Mouse (Mus musculus): ENCODE data around the gene Prkar1a. TPM values are rescaled to one million over a fixed set of nuclear protein-coding genes. Genes with fewer than 3 reads are reported as not detected.
"Not testable (repeated sequence)": the region's sequence is repeated elsewhere in the genome, so short reads cannot be mapped to it uniquely, and the experiment has no call there.

The Prkar1a gene
- total RNA-seq, 2 experiments from 2014 or later: 115 TPM

GRCm38 (mm10) chr11:109634928-109635327 lies 14.3 kb upstream of the Prkar1a start:
- intact Hi-C loops (cut with DNase I): no loop called here
- DNase-seq: no peak

DNA sequence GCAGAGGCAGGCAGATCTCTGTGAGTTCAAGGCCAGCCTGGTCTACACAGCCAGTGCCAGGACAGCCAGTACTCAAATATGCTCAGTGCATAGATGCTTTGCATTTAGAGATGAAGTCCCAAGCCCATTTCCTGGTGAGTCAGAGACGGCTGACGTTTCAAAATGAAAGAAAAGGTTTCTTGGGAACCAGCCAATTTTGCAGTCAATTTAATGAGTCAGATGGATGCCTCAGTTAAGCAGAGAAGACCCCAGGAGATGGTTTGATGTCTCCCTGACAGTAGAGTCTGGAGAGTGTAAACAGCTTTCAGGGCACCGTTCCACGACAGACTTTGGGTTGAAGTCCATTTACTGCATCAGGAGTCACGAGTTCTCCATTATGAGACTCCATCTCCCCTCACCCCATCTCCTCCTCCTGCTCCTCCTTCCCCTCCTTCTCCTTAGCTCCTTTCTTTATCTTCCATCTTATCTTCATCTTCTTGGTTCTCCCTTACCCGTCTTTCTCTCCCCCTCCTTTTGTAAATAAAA lies 13.3 kb upstream of the Prkar1a start:
- intact Hi-C loops (cut with DNase I): no loop called here
- no peak for DNase-seq

- intact Hi-C loops (cut with DNase I): no loop called here
- DNase-seq: no peak
These were observed 7.5 kb upstream of the Prkar1a start for GRCm38 (mm10) chr11:109641498-109642222.

DNA sequence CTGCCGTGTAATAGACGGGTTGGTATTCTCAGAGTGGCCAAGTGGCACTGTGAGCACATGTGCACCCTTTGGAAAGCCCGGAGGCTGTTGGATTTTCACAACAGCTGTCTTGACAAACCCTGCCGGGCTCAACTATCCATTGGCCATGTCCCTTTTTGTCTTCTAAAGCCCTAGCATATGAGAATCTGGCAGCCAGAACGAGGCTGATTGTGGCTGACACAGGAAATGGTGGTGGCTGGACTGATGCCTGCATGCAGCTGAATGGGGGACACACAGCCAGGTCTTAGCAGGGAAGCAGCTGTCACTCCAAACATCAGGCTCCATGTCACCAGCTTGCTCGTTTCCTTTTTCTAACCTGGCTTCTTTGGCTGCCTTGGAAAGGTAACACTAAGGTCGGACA lies 695 bp upstream of the Prkar1a start:
- intact Hi-C loops (cut with DNase I): no loop called here
- no peak for DNase-seq

DNA sequence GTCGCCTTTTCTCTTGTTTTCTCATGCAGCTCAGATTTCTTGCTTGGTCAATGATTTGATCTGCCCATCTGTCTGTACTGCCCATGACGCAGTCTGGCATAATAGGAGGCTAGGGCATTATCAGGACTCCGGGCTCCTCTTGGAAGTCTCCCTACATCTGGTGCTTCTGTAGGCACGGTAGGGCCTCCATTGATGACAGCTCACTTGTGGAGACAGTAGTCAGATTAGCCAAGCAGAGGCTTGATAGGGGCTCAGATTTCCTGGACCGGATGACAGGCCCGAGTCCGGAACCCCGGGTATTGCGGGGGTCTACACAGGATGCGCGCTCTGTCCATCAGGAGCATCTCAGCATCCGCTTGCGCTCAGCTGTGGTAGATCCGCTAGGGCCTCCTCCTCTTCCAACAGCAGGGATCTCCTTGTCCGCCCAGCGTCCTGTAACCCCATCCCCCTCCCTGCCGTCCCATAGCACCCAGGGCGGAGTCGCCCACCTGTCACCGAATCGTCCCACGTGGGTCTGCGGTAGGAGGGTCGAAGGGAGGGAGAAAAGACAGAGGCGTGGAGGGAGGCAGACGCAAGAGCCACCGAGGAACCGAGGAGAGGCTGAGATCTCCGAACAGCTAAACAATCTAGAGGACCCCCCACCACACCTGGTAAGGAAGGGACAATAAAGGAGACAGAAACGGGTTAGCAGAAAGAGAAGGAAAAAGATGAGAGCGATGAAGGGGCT lies 933 bp downstream of the Prkar1a start:
- peak; percentile 62 to 64 for DNase-seq
- intact Hi-C loops (cut with DNase I): no loop called here

DNA sequence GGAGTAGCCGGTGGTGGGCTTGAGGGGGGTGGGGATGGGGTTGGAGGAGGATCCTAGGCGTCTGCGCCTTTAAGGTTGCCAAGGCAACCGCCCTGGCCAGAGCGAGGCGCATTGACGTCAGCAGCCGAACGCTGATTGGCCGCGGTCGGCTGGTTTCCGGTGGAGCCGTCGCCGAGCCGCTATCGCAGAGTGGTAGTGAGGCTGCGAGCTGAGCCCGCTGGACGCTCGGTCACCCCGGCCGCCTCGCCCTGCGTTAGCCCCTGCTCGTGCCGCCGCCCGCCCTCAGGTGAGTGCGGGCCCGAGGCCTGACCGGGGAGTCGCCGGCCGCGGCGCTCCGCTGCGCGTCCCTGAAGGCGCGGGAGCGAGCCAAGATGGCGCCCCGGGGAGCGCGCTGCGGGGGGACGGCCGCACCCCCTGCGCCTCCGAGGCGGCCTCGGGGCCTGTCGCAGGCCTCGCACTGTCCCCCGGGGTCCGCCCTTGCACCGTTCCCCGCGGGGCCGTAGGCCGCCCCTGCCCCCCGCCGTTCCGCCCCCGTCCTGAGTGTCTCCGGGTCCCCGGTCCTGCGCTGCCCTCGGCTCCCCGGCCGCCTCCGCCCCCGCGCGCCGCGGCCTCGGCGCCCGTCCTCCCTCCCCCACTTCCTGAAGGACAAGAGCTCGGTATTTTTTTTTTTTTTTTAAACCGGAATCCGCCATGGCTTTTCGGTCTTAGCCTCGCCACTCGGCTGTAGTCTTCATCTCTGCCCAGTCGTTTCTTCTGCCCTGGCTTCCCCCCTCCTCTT lies 1.8 kb downstream of the Prkar1a start:
- peak; percentile 85 to 88 for DNase-seq
- intact Hi-C loops (cut with DNase I): no loop called here

- intact Hi-C loops (cut with DNase I): no loop called here
- DNase-seq: no peak
These were observed 2.4 kb downstream of the Prkar1a start for GRCm38 (mm10) chr11:109651566-109652024.

- DNase-seq: no peak
- intact Hi-C loops (cut with DNase I): no loop called here
These were observed 3.3 kb downstream of the Prkar1a start for GRCm38 (mm10) chr11:109652505-109652904.

- no peak for DNase-seq
- intact Hi-C loops (cut with DNase I): no loop called here
These were observed 4.0 kb downstream of the Prkar1a start for GRCm38 (mm10) chr11:109653201-109653600.

DNA sequence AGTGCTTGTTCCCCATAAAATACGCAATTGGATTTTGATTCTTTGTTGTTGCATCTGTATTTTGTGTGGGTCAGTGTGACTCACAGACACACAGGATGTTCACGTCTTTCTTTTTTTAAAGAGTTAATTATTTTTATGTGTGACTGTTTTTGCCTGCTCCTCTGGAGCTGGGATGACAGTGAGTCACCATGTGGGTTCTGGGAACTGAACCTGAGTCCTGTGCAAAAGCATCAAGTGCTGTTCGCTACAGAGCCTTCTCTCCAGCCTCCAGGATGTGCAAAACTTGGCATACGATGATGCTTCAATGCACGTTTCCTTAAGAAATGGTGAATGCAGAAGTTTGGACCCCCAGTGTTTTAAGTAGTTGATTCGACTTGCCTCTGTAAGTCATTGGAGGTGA lies 5.4 kb downstream of the Prkar1a start:
- DNase-seq: no peak
- intact Hi-C loops (cut with DNase I): no loop called here

GRCm38 (mm10) chr11:109656232-109656631 lies 7.0 kb downstream of the Prkar1a start:
- intact Hi-C loops (cut with DNase I): no loop called here
- DNase-seq: no peak

- DNase-seq: not testable (repeated sequence)
- intact Hi-C loops (cut with DNase I): loop anchor here (10.0 kb wide), 1 partner anchor 614 kb away; no protein-coding TSS in a partner anchor
These were observed 11.3 kb downstream of the Prkar1a start for GRCm38 (mm10) chr11:109660526-109660925.

DNA sequence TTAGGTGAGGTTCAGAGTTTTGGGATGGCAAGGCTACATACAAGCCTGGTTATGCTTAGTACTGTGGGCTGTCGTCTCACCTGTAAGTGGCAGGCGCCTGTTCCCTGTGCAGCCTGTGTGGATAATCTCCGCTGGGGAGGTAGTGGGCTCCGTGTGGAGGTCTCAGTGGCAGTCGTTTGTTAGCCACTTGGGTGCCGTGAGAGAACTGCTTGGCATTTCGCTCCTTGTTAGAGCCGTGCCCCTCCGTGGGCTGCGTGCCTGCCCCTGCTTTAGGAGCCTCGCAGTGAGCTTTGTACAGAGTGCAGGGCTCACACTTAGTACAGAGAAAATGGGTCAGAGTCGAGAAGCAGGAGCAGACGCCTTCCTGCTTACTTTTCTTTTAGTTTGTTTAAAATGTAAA lies 15.1 kb downstream of the Prkar1a start:
- no peak for DNase-seq
- intact Hi-C loops (cut with DNase I): loop anchor here (10.0 kb wide), 1 partner anchor 611 kb away; no protein-coding TSS in a partner anchor

GRCm38 (mm10) chr11:109665424-109665823 lies 16.2 kb downstream of the Prkar1a start:
- intact Hi-C loops (cut with DNase I): loop anchor here (10.0 kb wide), 1 partner anchor 609 kb away; no protein-coding TSS in a partner anchor
- DNase-seq: no peak

GRCm38 (mm10) chr11:109666411-109666810 lies 17.2 kb downstream of the Prkar1a start:
- intact Hi-C loops (cut with DNase I): loop anchor here (10.0 kb wide), 1 partner anchor 608 kb away; no protein-coding TSS in a partner anchor
- DNase-seq: no peak

GRCm38 (mm10) chr11:109667371-109667770 lies 18.2 kb downstream of the Prkar1a start:
- no peak for DNase-seq
- intact Hi-C loops (cut with DNase I): loop anchor here (10.0 kb wide), 1 partner anchor 607 kb away; no protein-coding TSS in a partner anchor

DNA sequence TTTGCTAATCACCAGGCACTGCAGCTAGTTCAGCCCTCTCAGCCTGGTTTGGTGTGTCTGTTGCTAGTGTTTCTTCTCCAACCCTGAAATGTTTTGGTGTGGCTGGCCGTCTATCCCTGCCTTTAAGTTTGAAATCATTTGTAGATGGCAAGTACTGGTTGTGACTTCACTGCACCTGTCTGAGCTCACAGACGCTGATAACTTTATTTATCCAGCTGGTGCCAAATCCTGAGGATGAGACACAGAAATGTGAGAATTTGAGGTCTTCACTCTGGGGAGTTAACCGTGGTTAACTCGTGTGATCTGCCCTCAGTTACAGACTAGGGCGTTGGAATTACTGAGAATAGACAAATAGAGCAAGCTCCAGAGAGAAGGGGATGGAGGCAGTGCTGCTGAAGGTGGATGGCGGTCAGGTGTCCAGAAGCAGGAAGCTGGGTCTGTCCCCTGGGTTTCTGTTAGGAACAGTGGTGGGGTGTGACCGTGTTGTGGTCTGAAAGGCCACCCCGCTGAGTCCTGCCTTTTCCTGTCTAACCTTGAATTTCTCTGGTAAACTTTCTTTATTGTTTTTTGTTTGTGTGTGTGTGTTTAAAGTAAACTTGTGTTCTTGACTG lies 19.0 kb downstream of the Prkar1a start:
- intact Hi-C loops (cut with DNase I): loop anchor here (10.0 kb wide), 1 partner anchor 607 kb away; no protein-coding TSS in a partner anchor
- DNase-seq: no peak

GRCm38 (mm10) chr11:109669149-109669708 lies 20.0 kb downstream of the Prkar1a start:
- intact Hi-C loops (cut with DNase I): loop anchor here (10.0 kb wide), 1 partner anchor 606 kb away; no protein-coding TSS in a partner anchor
- no peak for DNase-seq
